In genomic region chr13:13723786-13724185, GRCm38 (mm10) we compare ENCODE assay signal across 19 mouse cellular contexts.
"Had no signal": no experiment of that assay in that cellular context is flagged by ENCODE, and none has a peak within 500 bp of the region (broad histone marks: within the 10 kb centered on the region; RNA-seq: fewer than 3 reads in every experiment).

No protein-coding gene starts in this region.

- H3K9me3 ChIP-seq: limb, embryonic 10.5 days; limb, embryonic 13.5 days; liver, embryonic 12.5 days; liver, embryonic 15.5 days; midbrain, embryonic 12.5 days; midbrain, embryonic 15.5 days; neural tube, embryonic 12.5 days; neural tube, embryonic 15.5 days; stomach, embryonic 15.5 days had no signal

- H3K4me3 ChIP-seq: limb, embryonic 10.5 days; limb, embryonic 13.5 days; liver, embryonic 12.5 days; liver, embryonic 15.5 days; midbrain, embryonic 12.5 days; midbrain, embryonic 15.5 days; neural tube, embryonic 12.5 days; neural tube, embryonic 15.5 days; stomach, embryonic 15.5 days had no signal

- ATAC-seq: midbrain, embryonic 15.5 days had no signal

- H3K27ac ChIP-seq: limb, embryonic 10.5 days; limb, embryonic 13.5 days; liver, embryonic 12.5 days; liver, embryonic 15.5 days; midbrain, embryonic 12.5 days; midbrain, embryonic 15.5 days; neural tube, embryonic 12.5 days; neural tube, embryonic 15.5 days; stomach, embryonic 15.5 days had no signal

- H3K27me3 ChIP-seq: limb, embryonic 13.5 days; liver, embryonic 12.5 days; liver, embryonic 15.5 days; midbrain, embryonic 12.5 days; midbrain, embryonic 15.5 days; neural tube, embryonic 12.5 days; neural tube, embryonic 15.5 days; stomach, embryonic 15.5 days had no signal

- H3K4me1 ChIP-seq: limb, embryonic 10.5 days; limb, embryonic 13.5 days; midbrain, embryonic 12.5 days; midbrain, embryonic 15.5 days; neural tube, embryonic 12.5 days; neural tube, embryonic 15.5 days; stomach, embryonic 15.5 days had no signal

- H3K36me3 ChIP-seq: limb, embryonic 10.5 days; limb, embryonic 13.5 days; midbrain, embryonic 15.5 days; stomach, embryonic 15.5 days had no signal

- H3K4me2 ChIP-seq: limb, embryonic 13.5 days; liver, embryonic 12.5 days; liver, embryonic 15.5 days; midbrain, embryonic 12.5 days; midbrain, embryonic 15.5 days; neural tube, embryonic 12.5 days; neural tube, embryonic 15.5 days; stomach, embryonic 15.5 days had no signal

- DNase-seq: kidney, adult 2 months; kidney, postnatal 10 days; kidney, postnatal 36 days; liver; lung, adult 2 months; lung, postnatal 36 days; right cerebral cortex, adult 18-20 months; right cerebral cortex, postnatal 14 days; spleen, adult 18-20 months; thymus, postnatal 25 days had no signal

- H3K9ac ChIP-seq: limb, embryonic 13.5 days; liver, embryonic 12.5 days; liver, embryonic 15.5 days; midbrain, embryonic 12.5 days; midbrain, embryonic 15.5 days; neural tube, embryonic 12.5 days; neural tube, embryonic 15.5 days; stomach, embryonic 15.5 days had no signal
